Comparison of ENCODE assay signal across 8 mouse cellular contexts in genomic region chr4:131843290-131843743, GRCm38 (mm10). TPM values are rescaled to one million over a fixed set of nuclear protein-coding genes. Genes with fewer than 3 reads are reported as not detected.
DNase-seq lines count a peak whose midpoint lies in the region; ATAC-seq and TF ChIP-seq lines count a peak whose summit lies in the region.

Gene Mecr, plus strand, starts transcription at chr4:131843470.

- no peaks in the 10 kb centered on the region for H3K9me3 ChIP-seq in ES-E14 (ENCODE audit: control insufficient read depth, insufficient read depth, low read depth, low read length)
- H3K9me3 ChIP-seq in forebrain, embryonic 16.5 days (ENCODE audit: control insufficient read depth, low read length) = no peaks in the 10 kb centered on the region
- no peaks in the 10 kb centered on the region for H3K9me3 ChIP-seq in lung, embryonic 14.5 days (ENCODE audit: low read depth, low read length)

- TF ChIP-seq CTCF in layer of hippocampus, adult 2 months (conservative IDR thresholded peaks at IDR 0.05) = no peak
- no peak for TF ChIP-seq CTCF in lung, embryonic 14.5 days (IDR thresholded peaks at IDR 0.05; ENCODE audit: low read depth)
- TF ChIP-seq CTCF in olfactory bulb, adult 2 months (IDR thresholded peaks at IDR 0.05; ENCODE audit: insufficient read depth, low read depth, low read length) = no peak
- TF ChIP-seq CTCF in thymus, adult 2 months (IDR thresholded peaks at IDR 0.05; ENCODE audit: borderline replicate concordance, control insufficient read depth, extremely low read depth, insufficient read depth, low read length, poor library complexity) = 0 out of 2 replicates have a peak, but pooled peaks have one; percentile 15

- peak; percentile 72 for ATAC-seq in forebrain, embryonic 16.5 days
- ATAC-seq in lung, embryonic 14.5 days (ENCODE audit: insufficient read depth) = peak; percentile 88

- H3K36me3 ChIP-seq in ES-E14 (ENCODE audit: control insufficient read depth, insufficient read depth, low read length, poor library complexity, severe bottlenecking) = no peaks in the 10 kb centered on the region
- no peaks in the 10 kb centered on the region for H3K36me3 ChIP-seq in forebrain, embryonic 16.5 days (ENCODE audit: control insufficient read depth, insufficient read depth)
- H3K36me3 ChIP-seq in lung, embryonic 14.5 days (ENCODE audit: insufficient read depth) = peaks cover 5% of the 10 kb centered on the region; the same call in 1 of the 2 replicates
- H3K36me3 ChIP-seq in thymus, adult 2 months (ENCODE audit: control insufficient read depth, insufficient read depth, low read length) = no peaks in the 10 kb centered on the region

- peak within 1 kb of the TSS; percentile 91 for H3K4me2 ChIP-seq in forebrain, embryonic 16.5 days (ENCODE audit: low read length)
- H3K4me2 ChIP-seq in lung, embryonic 14.5 days = peak within 1 kb of the TSS; percentile 82

- intact Hi-C loops in heart, postnatal 36 days (cut with DNase I) = no loop called here

- peak within 1 kb of the TSS; percentile 94 to 99 for H3K4me3 ChIP-seq in ES-E14 (ENCODE audit: insufficient read depth in 1 of 2, low read depth in 1 of 2, low read length in 2 of 2, poor library complexity in 1 of 2, severe bottlenecking in 1 of 2)
- H3K4me3 ChIP-seq in forebrain, embryonic 16.5 days (replicated peaks; ENCODE audit: low read length) = peak within 1 kb of the TSS; percentile 96
- H3K4me3 ChIP-seq in layer of hippocampus, adult 2 months = peak within 1 kb of the TSS; percentile 98
- peak within 1 kb of the TSS; percentile 95 for H3K4me3 ChIP-seq in lung, embryonic 14.5 days (ENCODE audit: low read depth, low read length)
- H3K4me3 ChIP-seq in olfactory bulb, adult 2 months (ENCODE audit: insufficient read depth, low read depth, low read length) = peak within 1 kb of the TSS; percentile 70
- peak within 1 kb of the TSS; percentile 92 for H3K4me3 ChIP-seq in thymus, adult 2 months (ENCODE audit: control insufficient read depth, insufficient read depth, low read length)

- H3K9ac ChIP-seq in ES-E14 (ENCODE audit: insufficient read depth, low read depth, low read length, poor library complexity, severe bottlenecking) = peak within 1 kb of the TSS; percentile 98
- H3K9ac ChIP-seq in forebrain, embryonic 16.5 days (replicated peaks; ENCODE audit: low read depth, low read length) = peak within 1 kb of the TSS; percentile 80
- peak within 1 kb of the TSS; percentile 74 for H3K9ac ChIP-seq in lung, embryonic 14.5 days

- under 1% methylated on average over 37 of the region's 37 CpGs for WGBS in forebrain, embryonic 16.5 days
- WGBS in lung, embryonic 14.5 days = under 1% methylated on average over 37 of the region's 37 CpGs
- under 1% methylated on average over 37 of the region's 37 CpGs for WGBS in olfactory bulb, adult 2 months
- WGBS in thymus, adult 2 months = under 1% methylated on average over 37 of the region's 37 CpGs

- in situ Hi-C loops in ES-E14 (cut with MboI; ENCODE audit: low sequenced_read_pairs in 2 of 2, unreplicated experiment in 2 of 2) = loop anchor here in 1 of 2 experiments (25.0 kb wide), 2 partner anchors 581 to 881 kb away; no protein-coding TSS in a partner anchor

- H3K27me3 ChIP-seq in forebrain, embryonic 16.5 days (replicated peaks; ENCODE audit: control insufficient read depth, insufficient read depth, low read length) = peaks cover 13% of the 10 kb centered on the region
- H3K27me3 ChIP-seq in lung, embryonic 14.5 days (ENCODE audit: insufficient read depth, low read length) = no peaks in the 10 kb centered on the region
- no peaks in the 10 kb centered on the region for H3K27me3 ChIP-seq in thymus, adult 2 months (ENCODE audit: control insufficient read depth, insufficient read depth, low read length)

- H3K4me1 ChIP-seq in ES-E14 (ENCODE audit: control insufficient read depth in 2 of 2, insufficient read depth in 2 of 2, low read length in 2 of 2, poor library complexity in 1 of 2) = peaks cover 2 to 6% of the 10 kb centered on the region in 2 experiments; a peak in 2 of 4 replicates
- peaks cover 10% of the 10 kb centered on the region for H3K4me1 ChIP-seq in forebrain, embryonic 16.5 days (replicated peaks; ENCODE audit: control insufficient read depth, insufficient read depth, low read length)
- H3K4me1 ChIP-seq in lung, embryonic 14.5 days (ENCODE audit: insufficient read depth) = no peaks in the 10 kb centered on the region
- H3K4me1 ChIP-seq in olfactory bulb, adult 2 months (ENCODE audit: control insufficient read depth, insufficient read depth, low read length) = peaks cover 3% of the 10 kb centered on the region
- H3K4me1 ChIP-seq in thymus, adult 2 months (replicated peaks; ENCODE audit: control insufficient read depth, insufficient read depth, low read length) = peaks cover 6% of the 10 kb centered on the region; the same call in 1 of the 2 replicates

- H3K27ac ChIP-seq in ES-E14 (ENCODE audit: insufficient read depth, low read depth, low read length, poor library complexity, severe bottlenecking) = no peak within 1 kb of the TSS; the same call in 1 of the 2 replicates
- no peak within 1 kb of the TSS; the same call in 1 of the 2 replicates for H3K27ac ChIP-seq in forebrain, embryonic 16.5 days (ENCODE audit: low read length)
- H3K27ac ChIP-seq in layer of hippocampus, adult 2 months = peak within 1 kb of the TSS; percentile 82
- no peak within 1 kb of the TSS for H3K27ac ChIP-seq in lung, embryonic 14.5 days (ENCODE audit: low read depth)
- H3K27ac ChIP-seq in olfactory bulb, adult 2 months (ENCODE audit: insufficient read depth, low read depth, low read length) = no peak within 1 kb of the TSS
- no peak within 1 kb of the TSS for H3K27ac ChIP-seq in thymus, adult 2 months (ENCODE audit: control insufficient read depth, insufficient read depth, low read length)

- peak; percentile 78 for TF ChIP-seq POLR2A in olfactory bulb, adult 2 months (IDR thresholded peaks at IDR 0.05; ENCODE audit: insufficient read depth, low read depth, low read length)
- TF ChIP-seq POLR2A in thymus, adult 2 months (IDR thresholded peaks at IDR 0.05; ENCODE audit: control insufficient read depth, extremely low read depth, insufficient read depth, low read length, poor library complexity) = 0 out of 2 replicates have a peak, but pooled peaks have one; percentile 53

- DNase-seq in ES-E14 (ENCODE audit: low read depth, low spot score) = peak; percentile 93
- peak; percentile 91 for DNase-seq in cerebellum, adult 11-12 months
- peak; percentile 91 to 95 for DNase-seq in heart, postnatal 36 days
- peak; percentile 90 to 94 for DNase-seq in layer of hippocampus, adult 2 months (ENCODE audit: low spot score in 2 of 2)
- DNase-seq in lung, embryonic 14.5 days = peak; percentile 97
- DNase-seq in thymus, adult 2 months = peak; percentile 88

TF ChIP-seq in ES-E14, 5 proteins besides CTCF, POLR2A, EP300 and RAD21:
- TF ChIP-seq HCFC1 (IDR thresholded peaks at IDR 0.05; ENCODE audit: borderline replicate concordance, insufficient read depth, low read length) = peak; percentile 84
- TF ChIP-seq ZC3H11A (IDR thresholded peaks at IDR 0.05; ENCODE audit: borderline replicate concordance, low read depth, low read length) = peak; percentile 18; the same call in 1 of the 2 replicates
- TF ChIP-seq MAFK (IDR thresholded peaks at IDR 0.05; ENCODE audit: insufficient read depth, low read depth, low read length) = no peak
TF ChIP-seq in ES-E14: peak in this region for 2.

RNA-seq across cellular contexts. Expression of gene Mecr, which starts in this region (rescaled TPM):
- 31.2 and 34.2 TPM in 2 replicates for total RNA-seq in ES-E14 (2012; rRNA removed)
- polyA plus RNA-seq in forebrain, embryonic 16.5 days (2015; fragmentation: Nextera tagmentation; extraction: Ambion mirVana) = 36.7 and 38.3 TPM in 2 replicates
- total RNA-seq in heart, postnatal 36 days (2021) = 10 to 100 TPM; 28.2 TPM
- total RNA-seq in layer of hippocampus, adult 2 months (2021) = 10 to 100 TPM; 33.1 to 35.8 TPM
- polyA plus RNA-seq in lung, embryonic 14.5 days (2014; fragmentation: Nextera tagmentation; extraction: Ambion mirVana) = 42.6 and 46.5 TPM in 2 replicates
- not detected in 2 replicates for polyA plus RNA-seq in olfactory bulb, adult 2 months (2012; ENCODE audit: insufficient read depth, insufficient read length, low replicate concordance, missing spikeins)
- 26.4 and 29.9 TPM in 2 replicates for polyA plus RNA-seq in thymus, adult 2 months (2012; rRNA removed)

Comparison
In these comparisons a context has a peak if more than half of its experiments do, and no peak if none do; other contexts are left out.
1. RNA of gene Mecr (polyA plus RNA-seq): 42.6 to 46.5 TPM in lung, embryonic 14.5 days, 36.7 to 38.3 TPM in forebrain, embryonic 16.5 days and 26.4 to 29.9 TPM in thymus, adult 2 months; not detected in olfactory bulb, adult 2 months; every median in the first group is over 10 times any median in the second.
2. Peak in every context shown above with its lines, with median percentiles within 50 percentile points of each other: DNase-seq, H3K4me3 ChIP-seq and H3K9ac ChIP-seq.